Mouse (Mus musculus) MEL (cell line): ENCODE results near the gene Letmd1. TPM values are rescaled to one million over a fixed set of nuclear protein-coding genes. Genes with fewer than 3 reads are reported as not detected.
A peak's percentile ranks its signal among the peaks of the same experiment; 100 is the strongest.

Experiments used
- DNase-seq: peaks from one replicate; pipeline ENCODE4 v3.0.0; 2011; ENCODE audit warnings: low read depth, low spot score
- H3K27ac ChIP-seq: 2 replicates; pipeline ENCODE4 v1.5.1; 2012; ENCODE audit warnings: low read depth, mild to moderate bottlenecking, control low read depth, low read length, moderate library complexity; ENCODE audit not compliant: control insufficient read depth
- H3K27me3 ChIP-seq, 2 experiments: fragments of 150-350 bp in 1 of 2; sonication (generic) in 1 of 2; 2 replicates each; pipeline ENCODE4 v1.6.1; 2012; ENCODE audit warnings: low read length in 2 of 2, mild to moderate bottlenecking in 2 of 2, improper control_type of control experiment in 1 of 2, moderate library complexity in 1 of 2; ENCODE audit not compliant: insufficient read depth in 2 of 2, control insufficient read depth in 1 of 2
- H3K36me3 ChIP-seq, 2 experiments: 2 replicates each; pipeline ENCODE4 v1.6.1; 2012 to 2014; ENCODE audit warnings: low read length in 2 of 2, improper control_type of control experiment in 1 of 2, inconsistent platforms in 1 of 2, mild to moderate bottlenecking in 1 of 2; ENCODE audit not compliant: insufficient read depth in 2 of 2, control insufficient read depth in 1 of 2
- H3K4me1 ChIP-seq, 2 experiments: fragments of 150-350 bp in 1 of 2; sonication (generic) in 1 of 2; 2 replicates each; pipeline ENCODE4 v1.6.1; 2012; ENCODE audit warnings: low read length in 2 of 2, improper control_type of control experiment in 1 of 2, mild to moderate bottlenecking in 1 of 2; ENCODE audit not compliant: insufficient read depth in 2 of 2, control insufficient read depth in 1 of 2
- H3K4me3 ChIP-seq, 2 experiments: fragments of 150-350 bp in 1 of 2; sonication (generic) in 1 of 2; 2 replicates each; pipeline ENCODE4 v1.5.1; 2012; ENCODE audit warnings: low read depth in 2 of 2, low read length in 2 of 2, mild to moderate bottlenecking in 2 of 2, moderate library complexity in 2 of 2, control low read depth in 1 of 2, improper control_type of control experiment in 1 of 2; ENCODE audit not compliant: control insufficient read depth in 1 of 2, insufficient read depth in 1 of 2
- H3K79me2 ChIP-seq: 2 replicates; pipeline ENCODE4 v1.6.1; 2012; ENCODE audit warnings: mild to moderate bottlenecking, low read length, moderate library complexity; ENCODE audit not compliant: control insufficient read depth, poor library complexity, insufficient read depth
- H3K9ac ChIP-seq: 2 replicates; pipeline ENCODE4 v1.6.1; 2012; ENCODE audit warnings: low read depth, mild to moderate bottlenecking, control low read depth, low read length, moderate library complexity; ENCODE audit not compliant: control insufficient read depth, poor library complexity, severe bottlenecking
- H3K9me3 ChIP-seq: fragments of 150-350 bp; sonication (generic); replicated peaks from 2 replicates; pipeline ENCODE4 v1.6.1; 2012; ENCODE audit warnings: mild to moderate bottlenecking, low read length, improper control_type of control experiment, moderate library complexity; ENCODE audit not compliant: insufficient read depth
- BHLHE40 ChIP-seq: IDR thresholded peaks from 2 replicates; pipeline ENCODE4 v1.6.1; 2012; ENCODE audit warnings: low read depth, mild to moderate bottlenecking, inconsistent platforms, low read length, improper control_type of control experiment, borderline replicate concordance
- E2F4 ChIP-seq: IDR thresholded peaks from 2 replicates; pipeline ENCODE4 v1.6.1; 2011; ENCODE audit warnings: low read depth, low read length, improper control_type of control experiment, borderline replicate concordance
- ELF1 ChIP-seq: IDR thresholded peaks from 2 replicates; pipeline ENCODE4 v1.6.1; 2014; ENCODE audit warnings: low read depth, mild to moderate bottlenecking, inconsistent platforms, low read length, improper control_type of control experiment, moderate library complexity
- MAX ChIP-seq: IDR thresholded peaks from 2 replicates; pipeline ENCODE4 v1.6.1; 2011; ENCODE audit warnings: low read length, improper control_type of control experiment
- MAZ ChIP-seq: IDR thresholded peaks from 2 replicates; pipeline ENCODE4 v1.6.1; 2012; ENCODE audit warnings: low read depth, mild to moderate bottlenecking, inconsistent platforms, low read length, improper control_type of control experiment
- NELFE ChIP-seq: IDR thresholded peaks from 2 replicates; pipeline ENCODE4 v1.6.1; 2011; ENCODE audit warnings: low read depth, low read length, improper control_type of control experiment
- NRF1 ChIP-seq: IDR thresholded peaks from 2 replicates; pipeline ENCODE4 v1.6.1; 2014; ENCODE audit warnings: low read depth, mild to moderate bottlenecking, inconsistent platforms, low read length, improper control_type of control experiment, moderate library complexity; ENCODE audit not compliant: poor library complexity, insufficient read depth, severe bottlenecking
- POLR2A ChIP-seq, 2 experiments: IDR thresholded peaks; 2 replicates each; pipeline ENCODE4 v1.6.1; 2011 to 2012; ENCODE audit warnings: low read length in 2 of 2, mild to moderate bottlenecking in 2 of 2, control low read depth in 1 of 2, improper control_type of control experiment in 1 of 2, low read depth in 1 of 2, moderate library complexity in 1 of 2; ENCODE audit not compliant: control insufficient read depth in 1 of 2, insufficient read depth in 1 of 2, poor library complexity in 1 of 2
- POLR2AphosphoS5 ChIP-seq: IDR thresholded peaks from 2 replicates; pipeline ENCODE4 v1.6.1; 2012; ENCODE audit warnings: low read depth, borderline replicate concordance, mild to moderate bottlenecking, inconsistent platforms, low read length, moderate library complexity, mixed read lengths
- RCOR1 ChIP-seq: IDR thresholded peaks from 2 replicates; pipeline ENCODE4 v1.6.1; 2012; ENCODE audit warnings: low read depth, mild to moderate bottlenecking, inconsistent platforms, low read length, improper control_type of control experiment
- SMC3 ChIP-seq: IDR thresholded peaks from 2 replicates; pipeline ENCODE4 v1.6.1; 2011; ENCODE audit warnings: low read depth, low read length, improper control_type of control experiment
- TBP ChIP-seq: IDR thresholded peaks from 2 replicates; pipeline ENCODE4 v1.8.0; 2011; ENCODE audit warnings: low read depth, low read length, improper control_type of control experiment
- TCF12 ChIP-seq: IDR thresholded peaks from 2 replicates; pipeline ENCODE4 v1.6.1; 2014; ENCODE audit warnings: low read depth, mild to moderate bottlenecking, inconsistent platforms, low read length, improper control_type of control experiment, moderate library complexity
- UBTF ChIP-seq: IDR thresholded peaks from 2 replicates; pipeline ENCODE4 v1.6.1; 2012; ENCODE audit warnings: low read depth, mild to moderate bottlenecking, inconsistent platforms, low read length, improper control_type of control experiment, moderate library complexity, borderline replicate concordance; ENCODE audit not compliant: insufficient read depth
- USF1 ChIP-seq: IDR thresholded peaks from 2 replicates; pipeline ENCODE4 v1.6.1; 2014; ENCODE audit warnings: low read depth, mild to moderate bottlenecking, inconsistent platforms, low read length, improper control_type of control experiment, moderate library complexity
- ZNF384 ChIP-seq: IDR thresholded peaks from 2 replicates; pipeline ENCODE4 v1.6.1; 2012; ENCODE audit warnings: low read depth, mild to moderate bottlenecking, inconsistent platforms, low read length, improper control_type of control experiment
- polyA plus RNA-seq, 2 experiments: library from polyadenylated mRNA; stranded (reverse) in 1 of 2; unstranded in 1 of 2; fragments of >175 nt in 1 of 2; fragments of >200 nt in 1 of 2; gene quantifications; 2 replicates each; pipeline versions ENCODE4 v1.2.1 to v1.2.4; 2012; ENCODE audit warnings: low replicate concordance in 2 of 2, low read depth in 1 of 2; ENCODE audit not compliant: insufficient read length in 2 of 2, insufficient read depth in 1 of 2, missing spikeins in 1 of 2
- total RNA-seq: library from RNA; depleted of rRNA; stranded (reverse); fragments of 300-350 nt; gene quantifications from 2 replicates; pipeline ENCODE4 v1.2.3, GENCODE M21; 2012

Gene Letmd1
- total and polyA plus RNA-seq, 3 experiments: 38.8 to 277 (median 64.3) TPM

DNA sequence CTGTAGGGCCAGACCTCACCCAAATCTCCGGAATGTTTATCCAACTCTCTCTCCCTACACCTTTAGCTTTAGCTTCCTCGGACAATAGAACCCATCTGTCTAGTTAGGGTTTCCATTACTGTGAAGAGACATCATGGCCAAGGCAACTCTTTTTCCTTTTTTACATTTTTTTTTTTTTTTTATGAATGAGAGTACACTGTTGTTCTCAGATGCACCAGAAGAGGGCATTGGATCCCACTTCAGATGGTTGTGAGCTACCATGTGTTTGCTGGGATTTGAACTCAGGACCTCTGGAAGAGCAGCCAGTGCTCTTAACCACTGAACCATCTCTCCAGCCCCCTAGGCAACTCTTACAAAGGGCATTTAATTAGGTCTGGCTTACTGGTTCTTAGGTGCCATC, 3.4 kb upstream of the Letmd1 start (continued):
- TF ChIP-seq POLR2A (IDR thresholded peaks at IDR 0.05; ENCODE audit: control insufficient read depth in 1 of 2, insufficient read depth in 1 of 2, low read depth in 1 of 2, low read length in 2 of 2, poor library complexity in 1 of 2) (no peak), SMC3 (peak; percentile 63)

- TF ChIP-seq POLR2A (IDR thresholded peaks at IDR 0.05; ENCODE audit: control insufficient read depth in 1 of 2, insufficient read depth in 1 of 2, low read depth in 1 of 2, low read length in 2 of 2, poor library complexity in 1 of 2) (no peak), E2F4 (no peak), NELFE (no peak), ELF1 (no peak), POLR2AphosphoS5 (no peak), ZNF384 (no peak), USF1 (no peak), RCOR1 (no peak), TBP (no peak), TCF12 (no peak), MAX (no peak), UBTF (no peak), MAZ (no peak)
- no peak for DNase-seq
- peak overlapping the region; percentile 89; a peak in 3 of 4 replicates for H3K4me3 ChIP-seq
- peaks cover 19% of the 10 kb centered on the region for H3K79me2 ChIP-seq
- H3K27ac ChIP-seq: no peak overlapping the region
- H3K4me1 ChIP-seq: peaks cover 0 to 10% of the 10 kb centered on the region in 2 experiments; a peak in 2 of 4 replicates
- H3K27me3 ChIP-seq: no peaks in the 10 kb centered on the region
- H3K9me3 ChIP-seq: no peaks in the 10 kb centered on the region
- H3K36me3 ChIP-seq: peaks cover 0 to 10% of the 10 kb centered on the region in 2 experiments; a peak in 2 of 4 replicates
- peak overlapping the region; percentile 97 for H3K9ac ChIP-seq
These were observed 1.1 kb upstream of the Letmd1 start for GRCm38 (mm10) chr15:100467738-100468137.

DNA sequence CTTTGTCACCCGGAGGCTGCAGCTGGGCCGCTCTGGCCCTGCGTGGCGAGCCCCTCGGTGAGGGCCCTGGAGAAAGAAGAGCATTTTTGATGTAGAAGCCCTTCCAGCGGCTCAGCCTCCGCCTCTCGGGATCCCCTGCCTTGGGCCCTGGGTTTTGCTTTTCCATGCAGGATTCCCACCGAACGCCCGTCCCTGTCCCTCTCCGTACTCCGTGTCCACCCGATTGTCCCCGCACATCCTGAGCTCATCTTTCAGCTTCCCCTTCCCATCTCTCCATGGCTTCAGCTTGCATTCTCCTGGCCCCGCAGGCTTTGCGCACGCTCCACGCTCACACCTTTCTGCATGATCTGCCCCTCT, 344 bp downstream of the Letmd1 start:
- H3K9ac ChIP-seq: peak overlapping the region; percentile 97
- no peaks in the 10 kb centered on the region for H3K27me3 ChIP-seq
- H3K36me3 ChIP-seq: peaks cover 0 to 10% of the 10 kb centered on the region in 2 experiments; a peak in 3 of 4 replicates
- TF ChIP-seq TCF12 (no peak), NELFE (no peak), TBP (0 out of 2 replicates have a peak, but pooled peaks have one; percentile 3), NRF1 (peak; percentile 46; the same call in 1 of the 2 replicates), BHLHE40 (no peak)
- peaks cover 0 to 10% of the 10 kb centered on the region in 2 experiments; a peak in 2 of 4 replicates for H3K4me1 ChIP-seq
- H3K27ac ChIP-seq: peak overlapping the region; percentile 17; the same call in 1 of the 2 replicates
- no peaks in the 10 kb centered on the region for H3K9me3 ChIP-seq
- no peak for DNase-seq
- peak overlapping the region; percentile 89 for H3K4me3 ChIP-seq
- H3K79me2 ChIP-seq: peaks cover 19% of the 10 kb centered on the region
